Mouse (Mus musculus): ENCODE measurements around the gene Clcnkb.

Gene Clcnkb

GRCm38 (mm10) chr4:141433191-141433590, 17.4 kb upstream of the Clcnkb start:
- DNase-seq (ENCODE audit: low read depth, low spot score): no peak

- DNase-seq (ENCODE audit: low read depth, low spot score): no peak
Measured at GRCm38 (mm10) chr4:141432666-141433065, 16.9 kb upstream of the Clcnkb start.

- peak; percentile 40 for DNase-seq (ENCODE audit: low read depth, low spot score)
Measured at GRCm38 (mm10) chr4:141430997-141431396, 15.2 kb upstream of the Clcnkb start.

DNA sequence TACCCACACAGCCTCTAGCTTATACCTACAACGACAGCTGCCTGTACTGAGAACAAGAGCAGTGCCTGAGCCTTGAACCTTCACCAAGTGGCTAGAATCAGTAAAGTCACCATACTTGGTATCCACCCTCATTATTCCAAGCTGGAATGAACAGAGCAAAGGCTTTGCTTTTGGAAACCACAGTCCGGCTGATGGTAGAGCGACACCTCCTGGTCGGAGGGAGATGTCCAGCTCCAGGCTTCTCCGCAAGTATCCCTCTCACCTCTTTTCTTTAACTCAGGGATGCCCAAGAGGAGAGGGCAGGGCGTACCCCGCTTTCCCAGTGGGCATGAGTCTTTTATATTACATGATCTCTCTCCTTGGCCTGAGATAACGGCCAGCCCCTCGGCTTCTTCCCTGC, 14.0 kb upstream of the Clcnkb start:
- DNase-seq (ENCODE audit: low read depth, low spot score): no peak

DNA sequence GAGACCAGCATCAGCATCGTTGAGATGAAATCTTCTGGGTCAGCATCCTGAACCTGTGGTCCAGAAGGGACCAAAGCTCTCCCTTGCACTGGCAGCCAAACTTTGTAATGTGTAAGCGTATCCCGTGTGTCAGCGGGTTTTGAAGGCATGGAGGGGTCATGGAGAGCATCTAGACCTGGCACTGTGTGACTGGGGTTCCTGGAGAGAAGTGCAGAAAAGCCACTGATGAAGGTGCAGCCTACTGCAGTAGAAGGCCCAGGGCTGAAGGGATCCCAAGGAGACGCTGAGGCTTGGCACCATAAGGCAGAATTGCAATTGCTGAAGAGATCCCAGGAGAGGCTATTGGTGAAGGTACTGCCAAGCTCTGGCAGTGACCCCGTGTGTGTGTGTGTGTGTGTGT, 13.6 kb upstream of the Clcnkb start:
- no peak for DNase-seq (ENCODE audit: low read depth, low spot score)

- DNase-seq (ENCODE audit: low read depth, low spot score): no peak
Measured at GRCm38 (mm10) chr4:141427921-141428320, 12.1 kb upstream of the Clcnkb start.

GRCm38 (mm10) chr4:141426796-141427745, 11.3 kb upstream of the Clcnkb start:
- DNase-seq (ENCODE audit: low read depth, low spot score): no peak

- no peak for DNase-seq (ENCODE audit: low read depth, low spot score)
Measured at GRCm38 (mm10) chr4:141425484-141426479, 10.0 kb upstream of the Clcnkb start.

- DNase-seq (ENCODE audit: low read depth, low spot score): no peak
Measured at GRCm38 (mm10) chr4:141423691-141424431, 8.0 kb upstream of the Clcnkb start.

DNA sequence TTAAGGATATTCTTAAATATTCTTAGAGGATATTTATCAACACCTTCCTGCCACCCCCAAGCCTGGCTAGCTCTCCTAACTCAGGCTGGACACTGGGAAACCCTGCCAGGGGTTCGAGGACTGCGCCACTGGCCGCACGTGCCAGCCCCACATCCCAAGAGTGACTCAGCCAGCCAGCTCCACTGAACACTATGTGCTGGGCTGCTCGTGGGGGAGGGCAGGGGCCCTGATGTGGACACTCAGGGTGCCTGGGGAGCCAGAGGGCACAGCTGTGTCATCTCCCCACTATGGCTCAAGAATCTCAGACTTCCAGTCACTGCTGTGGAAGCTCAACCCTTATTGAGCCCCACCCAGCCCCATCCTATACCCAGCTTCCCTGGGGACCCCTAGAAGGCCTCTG, 7.5 kb upstream of the Clcnkb start:
- no peak for DNase-seq (ENCODE audit: low read depth, low spot score)

DNA sequence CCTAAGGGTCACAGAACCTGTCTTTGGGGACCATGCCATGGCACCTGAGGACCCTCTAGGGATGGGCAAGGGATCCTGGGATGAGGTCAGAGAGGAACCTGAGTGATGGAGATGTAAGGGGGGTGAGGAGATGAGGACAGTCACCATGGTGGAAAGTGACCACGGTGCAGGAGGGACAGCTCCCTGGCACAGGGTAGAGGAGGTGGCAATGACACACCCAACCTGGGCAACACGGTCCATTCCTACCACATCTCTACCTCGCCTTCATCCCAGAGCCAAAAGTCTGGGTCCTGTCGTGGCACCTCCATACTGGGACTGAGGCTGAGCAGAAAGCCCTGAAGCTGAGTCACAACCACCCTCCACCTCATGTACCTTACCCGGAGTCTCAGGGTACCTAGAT, 7.0 kb upstream of the Clcnkb start:
- no peak for DNase-seq (ENCODE audit: low read depth, low spot score)

GRCm38 (mm10) chr4:141421423-141421822, 5.6 kb upstream of the Clcnkb start:
- no peak for DNase-seq (ENCODE audit: low read depth, low spot score)

- no peak for DNase-seq (ENCODE audit: low read depth, low spot score)
Measured at GRCm38 (mm10) chr4:141420886-141421285, 5.1 kb upstream of the Clcnkb start.

DNA sequence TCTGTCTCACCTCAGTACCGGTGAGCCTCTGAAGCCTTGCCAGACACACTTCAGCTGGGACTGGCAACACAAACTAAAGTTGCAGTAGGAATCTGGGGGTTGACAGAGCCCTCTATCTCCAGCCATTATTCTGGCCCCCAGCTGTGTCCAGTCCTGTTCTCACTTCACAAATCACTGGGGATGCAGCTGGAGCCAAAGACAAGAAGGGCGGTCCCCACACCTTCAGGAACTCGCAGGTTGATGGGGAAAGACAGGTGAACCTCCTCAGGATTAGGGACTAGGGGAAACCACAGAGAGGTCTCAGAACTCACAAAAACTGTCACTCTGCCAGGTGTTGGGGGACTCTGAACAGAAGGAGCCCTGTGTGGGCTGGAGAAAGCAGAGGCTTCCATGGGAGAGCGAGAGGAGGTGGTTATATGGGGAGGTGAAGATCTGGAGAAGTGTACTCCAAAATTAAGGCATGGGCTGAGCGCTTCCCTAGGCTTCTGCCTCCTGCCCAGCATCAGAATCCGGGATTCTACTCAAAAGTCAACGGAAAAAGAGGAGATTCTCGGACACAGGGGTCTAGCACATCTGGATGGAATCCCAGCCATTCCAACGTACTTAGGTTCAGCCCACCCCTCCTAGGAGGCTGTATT, 4.5 kb upstream of the Clcnkb start, which contains the start of gene Hspb7:
TSS of gene Hspb7 (plus strand) at position 588 of the 638 bp plus-strand sequence.
- no peak for DNase-seq (ENCODE audit: low read depth, low spot score)

GRCm38 (mm10) chr4:141419398-141420191, 3.8 kb upstream of the Clcnkb start:
- no peak for DNase-seq (ENCODE audit: low read depth, low spot score)

- no peak for DNase-seq (ENCODE audit: low read depth, low spot score)
Measured at GRCm38 (mm10) chr4:141411430-141411992, 4.3 kb downstream of the Clcnkb start.

- no peak for DNase-seq (ENCODE audit: low read depth, low spot score)
Measured at GRCm38 (mm10) chr4:141408577-141408976, 7.2 kb downstream of the Clcnkb start.

- no peak for DNase-seq (ENCODE audit: low read depth, low spot score)
Measured at GRCm38 (mm10) chr4:141406516-141407299, 9.1 kb downstream of the Clcnkb start.

- DNase-seq (ENCODE audit: low read depth, low spot score): no peak
Measured at GRCm38 (mm10) chr4:141405314-141405622, 10.5 kb downstream of the Clcnkb start.

Measured in embryo, embryonic 11.5 days (tissue).